Mouse (Mus musculus): ENCODE results near the gene Cfap221.

- TF ChIP-seq CTCF (IDR thresholded peaks at IDR 0.05; ENCODE audit: control insufficient read depth, insufficient read depth, low read length): no peak
- TF ChIP-seq POLR2A (IDR thresholded peaks at IDR 0.05; ENCODE audit: borderline replicate concordance, control insufficient read depth, low read depth, low read length): no peak
Observed at GRCm38 (mm10) chr1:119891865-119892264, 105.2 kb downstream of the Cfap221 start.

Measured in bone marrow, adult 2 months (tissue).